Mouse (Mus musculus): ENCODE results near the gene Lst1. TPM values are rescaled to one million over a fixed set of nuclear protein-coding genes. Genes with fewer than 3 reads are reported as not detected.

The Lst1 gene
- polyA plus RNA-seq, 1 experiment: 49.6 TPM

- no peaks in the 10 kb centered on the region for H3K27me3 ChIP-seq (ENCODE audit: control insufficient read depth, insufficient read depth, low read length)
- DNase-seq: no peak
Observed at GRCm38 (mm10) chr17:35201128-35201527, 12.9 kb upstream of the Lst1 start.

GRCm38 (mm10) chr17:35200398-35200797, 12.2 kb upstream of the Lst1 start:
- WGBS: 7% methylated on average over 11 of the region's 11 CpGs
- H3K27ac ChIP-seq (ENCODE audit: control insufficient read depth, insufficient read depth, low read length): peak overlapping the region; percentile 88
- H3K4me3 ChIP-seq (ENCODE audit: control insufficient read depth, insufficient read depth, low read length): peak overlapping the region; percentile 54
- peak; percentile 79 for DNase-seq
- no peaks in the 10 kb centered on the region for H3K27me3 ChIP-seq (ENCODE audit: control insufficient read depth, insufficient read depth, low read length)
- TF ChIP-seq POLR2A (IDR thresholded peaks at IDR 0.05; ENCODE audit: control insufficient read depth, extremely low read depth, insufficient read depth, low read length, poor library complexity) (no peak), CTCF (IDR thresholded peaks at IDR 0.05; ENCODE audit: borderline replicate concordance, control insufficient read depth, extremely low read depth, insufficient read depth, low read length, poor library complexity) (no peak)
- H3K36me3 ChIP-seq (ENCODE audit: control insufficient read depth, insufficient read depth, low read length): no peaks in the 10 kb centered on the region
- peaks cover 73% of the 10 kb centered on the region for H3K4me1 ChIP-seq (replicated peaks; ENCODE audit: control insufficient read depth, insufficient read depth, low read length)

More at GRCm38 (mm10) chr17:35201128-35201527, 12.9 kb upstream of the Lst1 start:
- WGBS: 4% methylated on average over 11 of the region's 11 CpGs
- peaks cover 77% of the 10 kb centered on the region for H3K4me1 ChIP-seq (replicated peaks; ENCODE audit: control insufficient read depth, insufficient read depth, low read length)
- TF ChIP-seq POLR2A (IDR thresholded peaks at IDR 0.05; ENCODE audit: control insufficient read depth, extremely low read depth, insufficient read depth, low read length, poor library complexity): no peak
- TF ChIP-seq CTCF (IDR thresholded peaks at IDR 0.05; ENCODE audit: borderline replicate concordance, control insufficient read depth, extremely low read depth, insufficient read depth, low read length, poor library complexity): no peak
- peak overlapping the region; percentile 54 for H3K4me3 ChIP-seq (ENCODE audit: control insufficient read depth, insufficient read depth, low read length)
- H3K27ac ChIP-seq (ENCODE audit: control insufficient read depth, insufficient read depth, low read length): peak overlapping the region; percentile 72
- no peaks in the 10 kb centered on the region for H3K36me3 ChIP-seq (ENCODE audit: control insufficient read depth, insufficient read depth, low read length)

DNA sequence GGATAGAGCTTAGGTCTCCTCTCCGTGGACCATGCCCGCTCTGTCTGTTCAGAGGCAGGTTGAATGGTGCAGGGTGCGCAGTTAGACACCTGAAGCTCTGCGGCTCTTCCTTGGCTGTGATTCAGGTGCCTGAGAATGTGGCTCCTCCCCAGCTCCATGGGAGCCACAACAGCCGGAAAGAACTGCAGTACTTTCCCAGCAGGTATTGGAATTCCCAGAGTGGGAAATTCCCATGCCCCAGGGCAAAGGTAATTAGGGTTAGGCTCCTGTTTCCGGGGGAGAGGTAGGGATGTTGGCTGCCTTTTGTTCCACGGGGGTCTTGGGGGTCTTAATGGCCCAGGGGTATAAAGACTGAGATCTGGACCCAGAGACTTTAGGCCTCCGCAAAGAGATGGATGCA, 10.7 kb upstream of the Lst1 start:
- 92% methylated on average over 8 of the region's 8 CpGs for WGBS
- H3K4me3 ChIP-seq (ENCODE audit: control insufficient read depth, insufficient read depth, low read length): no peak overlapping the region
- H3K4me1 ChIP-seq (replicated peaks; ENCODE audit: control insufficient read depth, insufficient read depth, low read length): peaks cover 63% of the 10 kb centered on the region
- no peaks in the 10 kb centered on the region for H3K36me3 ChIP-seq (ENCODE audit: control insufficient read depth, insufficient read depth, low read length)
- TF ChIP-seq POLR2A (IDR thresholded peaks at IDR 0.05; ENCODE audit: control insufficient read depth, extremely low read depth, insufficient read depth, low read length, poor library complexity): no peak
- no peak for TF ChIP-seq CTCF (IDR thresholded peaks at IDR 0.05; ENCODE audit: borderline replicate concordance, control insufficient read depth, extremely low read depth, insufficient read depth, low read length, poor library complexity)
- no peak overlapping the region for H3K27ac ChIP-seq (ENCODE audit: control insufficient read depth, insufficient read depth, low read length)
- no peak for DNase-seq
- H3K27me3 ChIP-seq (ENCODE audit: control insufficient read depth, insufficient read depth, low read length): no peaks in the 10 kb centered on the region

DNA sequence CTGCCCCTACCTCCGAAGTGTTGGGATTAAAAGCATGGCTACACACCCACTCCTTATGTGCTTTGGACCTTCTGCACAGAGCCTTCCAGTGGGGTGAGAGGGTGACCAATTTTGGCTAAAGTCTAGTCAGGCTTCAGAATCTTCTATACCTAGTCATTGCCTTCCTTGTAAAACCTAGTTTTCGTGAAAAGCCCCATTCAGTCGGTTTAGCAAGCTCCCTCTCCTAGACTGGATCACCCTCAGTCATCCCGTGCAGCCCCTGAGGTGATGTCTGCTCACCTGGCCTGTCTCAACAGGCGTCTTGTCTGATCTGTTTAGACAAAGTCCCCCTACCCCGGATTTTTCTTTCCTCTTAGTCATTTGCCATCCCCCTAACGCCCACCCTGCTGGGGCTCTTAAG, 9.8 kb upstream of the Lst1 start:
- H3K27ac ChIP-seq (ENCODE audit: control insufficient read depth, insufficient read depth, low read length): no peak overlapping the region
- DNase-seq: no peak
- WGBS: 86% methylated on average over 7 of the region's 7 CpGs
- H3K36me3 ChIP-seq (ENCODE audit: control insufficient read depth, insufficient read depth, low read length): no peaks in the 10 kb centered on the region
- H3K27me3 ChIP-seq (ENCODE audit: control insufficient read depth, insufficient read depth, low read length): no peaks in the 10 kb centered on the region
- peaks cover 66% of the 10 kb centered on the region for H3K4me1 ChIP-seq (replicated peaks; ENCODE audit: control insufficient read depth, insufficient read depth, low read length)
- no peak for TF ChIP-seq CTCF (IDR thresholded peaks at IDR 0.05; ENCODE audit: borderline replicate concordance, control insufficient read depth, extremely low read depth, insufficient read depth, low read length, poor library complexity)
- TF ChIP-seq POLR2A (IDR thresholded peaks at IDR 0.05; ENCODE audit: control insufficient read depth, extremely low read depth, insufficient read depth, low read length, poor library complexity): no peak
- no peak overlapping the region for H3K4me3 ChIP-seq (ENCODE audit: control insufficient read depth, insufficient read depth, low read length)

DNA sequence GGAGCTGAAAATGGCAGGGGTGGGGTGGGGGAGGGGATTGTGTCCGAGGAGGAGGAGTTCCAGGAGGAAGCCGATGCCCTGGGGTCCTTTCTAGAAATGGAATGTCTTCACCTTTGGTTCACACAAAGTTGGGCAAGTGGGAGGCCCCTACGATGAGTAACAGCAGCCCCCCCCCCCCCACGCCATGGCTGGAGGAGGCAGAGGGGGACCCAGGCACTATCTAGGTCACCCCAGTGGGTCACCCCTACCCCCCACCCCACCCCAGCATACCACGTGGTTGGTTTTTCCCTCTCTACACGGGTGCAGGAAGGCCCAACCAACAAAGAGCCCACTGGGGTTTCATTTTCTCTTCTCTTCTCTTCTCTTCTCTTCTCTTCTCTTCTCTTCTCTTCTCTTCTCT, 8.9 kb upstream of the Lst1 start:
- Histone ChIP-seq H3K36me3 (ENCODE audit: control insufficient read depth, insufficient read depth, low read length) (no peaks in the 10 kb centered on the region), H3K4me1 (replicated peaks; ENCODE audit: control insufficient read depth, insufficient read depth, low read length) (peaks cover 62% of the 10 kb centered on the region), H3K27me3 (ENCODE audit: control insufficient read depth, insufficient read depth, low read length) (no peaks in the 10 kb centered on the region), H3K4me3 (ENCODE audit: control insufficient read depth, insufficient read depth, low read length) (peak overlapping the region; percentile 19), H3K27ac (ENCODE audit: control insufficient read depth, insufficient read depth, low read length) (peak overlapping the region; percentile 54; the same call in 1 of the 2 replicates)
- DNase-seq: no peak
- WGBS: 15% methylated on average over 6 of the region's 6 CpGs
- TF ChIP-seq CTCF (IDR thresholded peaks at IDR 0.05; ENCODE audit: borderline replicate concordance, control insufficient read depth, extremely low read depth, insufficient read depth, low read length, poor library complexity) (no peak), POLR2A (IDR thresholded peaks at IDR 0.05; ENCODE audit: control insufficient read depth, extremely low read depth, insufficient read depth, low read length, poor library complexity) (no peak)

GRCm38 (mm10) chr17:35196321-35196641, 8.0 kb upstream of the Lst1 start:
- Histone ChIP-seq H3K4me1 (replicated peaks; ENCODE audit: control insufficient read depth, insufficient read depth, low read length) (peaks cover 53% of the 10 kb centered on the region), H3K27me3 (ENCODE audit: control insufficient read depth, insufficient read depth, low read length) (no peaks in the 10 kb centered on the region), H3K36me3 (ENCODE audit: control insufficient read depth, insufficient read depth, low read length) (no peaks in the 10 kb centered on the region), H3K27ac (ENCODE audit: control insufficient read depth, insufficient read depth, low read length) (peak overlapping the region; percentile 54), H3K4me3 (ENCODE audit: control insufficient read depth, insufficient read depth, low read length) (peak overlapping the region; percentile 67)
- 11% methylated on average over 9 of the region's 9 CpGs for WGBS
- DNase-seq: no peak
- TF ChIP-seq CTCF (IDR thresholded peaks at IDR 0.05; ENCODE audit: borderline replicate concordance, control insufficient read depth, extremely low read depth, insufficient read depth, low read length, poor library complexity): no peak
- TF ChIP-seq POLR2A (IDR thresholded peaks at IDR 0.05; ENCODE audit: control insufficient read depth, extremely low read depth, insufficient read depth, low read length, poor library complexity): no peak
